Mouse (Mus musculus): ENCODE data around the gene Xylt1.

Xylt1 gene

GRCm38 (mm10) chr7:117436892-117437291 lies 56.1 kb downstream of the Xylt1 start:
- DNase-seq: no peak

GRCm38 (mm10) chr7:117440994-117441393 lies 60.2 kb downstream of the Xylt1 start:
- DNase-seq: no peak

GRCm38 (mm10) chr7:117442639-117443038 lies 61.9 kb downstream of the Xylt1 start:
- DNase-seq: no peak

GRCm38 (mm10) chr7:117443215-117443614 lies 62.4 kb downstream of the Xylt1 start:
- DNase-seq: no peak

- no peak for DNase-seq
Observed at GRCm38 (mm10) chr7:117445471-117445870, 64.7 kb downstream of the Xylt1 start.

- no peak for DNase-seq
Observed at GRCm38 (mm10) chr7:117449605-117450004, 68.8 kb downstream of the Xylt1 start.

- no peak for DNase-seq
Observed at GRCm38 (mm10) chr7:117451212-117451611, 70.4 kb downstream of the Xylt1 start.

GRCm38 (mm10) chr7:117452269-117452668 lies 71.5 kb downstream of the Xylt1 start:
- DNase-seq: no peak

GRCm38 (mm10) chr7:117454789-117455548 lies 74.2 kb downstream of the Xylt1 start:
- no peak for DNase-seq

- peak; percentile 97 for DNase-seq
Observed at GRCm38 (mm10) chr7:117462196-117462935, 81.6 kb downstream of the Xylt1 start.

GRCm38 (mm10) chr7:117464956-117465355 lies 84.2 kb downstream of the Xylt1 start:
- no peak for DNase-seq

GRCm38 (mm10) chr7:117466006-117466780 lies 85.4 kb downstream of the Xylt1 start:
- DNase-seq: no peak

- peak; percentile 97 for DNase-seq
Observed at GRCm38 (mm10) chr7:117470243-117470802, 89.5 kb downstream of the Xylt1 start.

- DNase-seq: no peak
Observed at GRCm38 (mm10) chr7:117472055-117472780, 91.4 kb downstream of the Xylt1 start.

- DNase-seq: no peak
Observed at GRCm38 (mm10) chr7:117472781-117473743, 92.3 kb downstream of the Xylt1 start.

- DNase-seq: no peak
Observed at GRCm38 (mm10) chr7:117474302-117474701, 93.5 kb downstream of the Xylt1 start.

GRCm38 (mm10) chr7:117475106-117475505 lies 94.3 kb downstream of the Xylt1 start:
- DNase-seq: no peak

GRCm38 (mm10) chr7:117478937-117479336 lies 98.2 kb downstream of the Xylt1 start:
- no peak for DNase-seq

GRCm38 (mm10) chr7:117480831-117481230 lies 100.1 kb downstream of the Xylt1 start:
- DNase-seq: no peak

- no peak for DNase-seq
Observed at GRCm38 (mm10) chr7:117481404-117481803, 100.6 kb downstream of the Xylt1 start.

GRCm38 (mm10) chr7:117482701-117483100 lies 101.9 kb downstream of the Xylt1 start:
- no peak for DNase-seq
